Mouse (Mus musculus) limb, embryonic 10.5 days (tissue): ENCODE results near the gene Tango6. TPM values are rescaled to one million over a fixed set of nuclear protein-coding genes. Genes with fewer than 3 reads are reported as not detected.
"Not testable (repeated sequence)": the region's sequence is repeated elsewhere in the genome, so short reads cannot be mapped to it uniquely, and the experiment has no call there.

Experiments used
- DNase-seq: peaks from one replicate; pipeline ENCODE4 v3.0.0-alpha.2; 2017; ENCODE audit warnings: low spot score
- H3K27ac ChIP-seq: fragments of 300-500 bp; sonication (generic); 2 replicates; pipeline ENCODE4 v1.5.1; 2016; ENCODE audit warnings: mild to moderate bottlenecking
- H3K27me3 ChIP-seq: fragments of 300-500 bp; sonication (generic); 2 replicates; pipeline ENCODE4 v1.6.1; 2016; ENCODE audit warnings: low read depth, mild to moderate bottlenecking; ENCODE audit not compliant: poor library complexity, severe bottlenecking
- H3K36me3 ChIP-seq: fragments of 300-500 bp; sonication (generic); 2 replicates; pipeline ENCODE4 v1.6.1; 2016; ENCODE audit warnings: mild to moderate bottlenecking, moderate library complexity
- H3K4me1 ChIP-seq: fragments of 300-500 bp; sonication (generic); 2 replicates; pipeline ENCODE4 v1.6.1; 2016
- H3K4me3 ChIP-seq: fragments of 300-500 bp; sonication (generic); 2 replicates; pipeline ENCODE4 v1.5.1; 2016; ENCODE audit warnings: mild to moderate bottlenecking, moderate library complexity
- H3K9me3 ChIP-seq: fragments of 300-500 bp; sonication (generic); replicated peaks from 2 replicates; pipeline ENCODE4 v1.6.1; 2016; ENCODE audit warnings: mild to moderate bottlenecking
- WGBS: fragments of 180-500 bp; shearing (Covaris S2); methylation state at CpG from one replicate; pipeline ENCODE4 v1.1.7; 2016; 5-methylcytosine and 5-hydroxymethylcytosine counted together
- polyA plus RNA-seq: library from polyadenylated mRNA; unstranded; fragments of >200 nt; fragmentation: Nextera tagmentation; extraction: Ambion mirVana; gene quantifications from 2 replicates; pipeline ENCODE4 v1.2.1, GENCODE M21; 2016

Gene Tango6
- polyA plus RNA-seq, 1 experiment from 2014 or later = 15.5 TPM

- H3K4me3 ChIP-seq = no peak overlapping the region
- H3K27me3 ChIP-seq = no peaks in the 10 kb centered on the region
- H3K4me1 ChIP-seq = peaks cover 16% of the 10 kb centered on the region; the same call in 1 of the 2 replicates
- whole genome bisulfite sequencing = 94% methylated on average over 9 of the region's 9 CpGs
- H3K27ac ChIP-seq = no peak overlapping the region
- no peak for DNase-seq
- peaks cover 3% of the 10 kb centered on the region for H3K36me3 ChIP-seq
- H3K9me3 ChIP-seq = no peaks in the 10 kb centered on the region
Measured at GRCm38 (mm10) chr8:106770596-106771179, 87.8 kb downstream of the Tango6 start.

GRCm38 (mm10) chr8:106772094-106772493, 89.2 kb downstream of the Tango6 start:
- WGBS = 88% methylated on average over 6 of the region's 6 CpGs
- Histone ChIP-seq H3K4me3 (no peak overlapping the region), H3K4me1 (peaks cover 16% of the 10 kb centered on the region; the same call in 1 of the 2 replicates), H3K9me3 (no peaks in the 10 kb centered on the region), H3K36me3 (peaks cover 3% of the 10 kb centered on the region), H3K27me3 (no peaks in the 10 kb centered on the region), H3K27ac (no peak overlapping the region)
- no peak for DNase-seq

GRCm38 (mm10) chr8:106772501-106772900, 89.6 kb downstream of the Tango6 start:
- H3K27ac ChIP-seq = no peak overlapping the region
- H3K36me3 ChIP-seq = peaks cover 3% of the 10 kb centered on the region
- peaks cover 16% of the 10 kb centered on the region; the same call in 1 of the 2 replicates for H3K4me1 ChIP-seq
- no peak overlapping the region for H3K4me3 ChIP-seq
- no peaks in the 10 kb centered on the region for H3K27me3 ChIP-seq
- DNase-seq = no peak
- 86% methylated on average over 3 of the region's 3 CpGs for WGBS
- H3K9me3 ChIP-seq = no peaks in the 10 kb centered on the region

GRCm38 (mm10) chr8:106774567-106775320, 91.9 kb downstream of the Tango6 start:
- Histone ChIP-seq H3K9me3 (no peaks in the 10 kb centered on the region), H3K27me3 (no peaks in the 10 kb centered on the region), H3K27ac (0 out of 2 replicates have a peak overlapping the region, but pooled peaks have one; percentile 14), H3K36me3 (no peaks in the 10 kb centered on the region), H3K4me3 (no peak overlapping the region), H3K4me1 (peaks cover 16% of the 10 kb centered on the region; the same call in 1 of the 2 replicates)
- WGBS = 83% methylated on average over 8 of the region's 8 CpGs
- no peak for DNase-seq

- Histone ChIP-seq H3K9me3 (no peaks in the 10 kb centered on the region), H3K36me3 (0 out of 2 replicates have a peak, but pooled peaks cover 6% of the 10 kb centered on the region), H3K4me1 (no peaks in the 10 kb centered on the region), H3K27ac (no peak overlapping the region), H3K27me3 (no peaks in the 10 kb centered on the region), H3K4me3 (no peak overlapping the region)
- DNase-seq = no peak
- 66% methylated on average over 4 of the region's 4 CpGs for WGBS
Measured at GRCm38 (mm10) chr8:106789623-106790022, 106.8 kb downstream of the Tango6 start.

GRCm38 (mm10) chr8:106794820-106795219, 112.0 kb downstream of the Tango6 start:
- Histone ChIP-seq H3K27ac (no peak overlapping the region), H3K4me3 (no peak overlapping the region), H3K4me1 (no peaks in the 10 kb centered on the region; the same call in 1 of the 2 replicates), H3K36me3 (0 out of 2 replicates have a peak, but pooled peaks cover 6% of the 10 kb centered on the region), H3K9me3 (no peaks in the 10 kb centered on the region), H3K27me3 (no peaks in the 10 kb centered on the region)
- no peak for DNase-seq
- WGBS = 95% methylated on average over 2 of the region's 2 CpGs

- no peak for DNase-seq
- no peaks in the 10 kb centered on the region; the same call in 1 of the 2 replicates for H3K4me1 ChIP-seq
- 93% methylated on average over 1 of the region's 1 CpGs for WGBS
- no peak overlapping the region for H3K27ac ChIP-seq
- H3K4me3 ChIP-seq = no peak overlapping the region
- H3K27me3 ChIP-seq = no peaks in the 10 kb centered on the region
- H3K9me3 ChIP-seq = no peaks in the 10 kb centered on the region
- 0 out of 2 replicates have a peak, but pooled peaks cover under 1% of the 10 kb centered on the region for H3K36me3 ChIP-seq
Measured at GRCm38 (mm10) chr8:106799821-106800220, 117.0 kb downstream of the Tango6 start.

- Histone ChIP-seq H3K9me3 (peaks cover 4% of the 10 kb centered on the region; the same call in 1 of the 2 replicates), H3K4me3 (no peak overlapping the region), H3K27ac (no peak overlapping the region), H3K36me3 (peaks cover 13% of the 10 kb centered on the region), H3K27me3 (no peaks in the 10 kb centered on the region), H3K4me1 (no peaks in the 10 kb centered on the region; the same call in 1 of the 2 replicates)
- DNase-seq = no peak
- WGBS = 94% methylated on average over 11 of the region's 11 CpGs
Measured at GRCm38 (mm10) chr8:106801261-106801660, 118.4 kb downstream of the Tango6 start.

GRCm38 (mm10) chr8:106802384-106803137, 119.7 kb downstream of the Tango6 start:
- 86% methylated on average over 12 of the region's 12 CpGs for WGBS
- H3K9me3 ChIP-seq, DNase-seq, H3K27me3 ChIP-seq, H3K4me1 ChIP-seq, H3K27ac ChIP-seq, H3K4me3 ChIP-seq: not testable (repeated sequence)
- H3K36me3 ChIP-seq = peaks cover 19% of the 10 kb centered on the region

GRCm38 (mm10) chr8:106805859-106806258, 123.0 kb downstream of the Tango6 start:
- no peaks in the 10 kb centered on the region for H3K4me1 ChIP-seq
- no peak for DNase-seq
- no peak overlapping the region for H3K27ac ChIP-seq
- WGBS = 96% methylated on average over 3 of the region's 3 CpGs
- peaks cover 4% of the 10 kb centered on the region; the same call in 1 of the 2 replicates for H3K9me3 ChIP-seq
- H3K36me3 ChIP-seq = peaks cover 19% of the 10 kb centered on the region
- H3K27me3 ChIP-seq = no peaks in the 10 kb centered on the region
- H3K4me3 ChIP-seq = no peak overlapping the region

GRCm38 (mm10) chr8:106807461-106807860, 124.6 kb downstream of the Tango6 start:
- H3K27ac ChIP-seq = no peak overlapping the region
- peaks cover 19% of the 10 kb centered on the region for H3K36me3 ChIP-seq
- H3K4me1 ChIP-seq = no peaks in the 10 kb centered on the region
- H3K4me3 ChIP-seq = no peak overlapping the region
- DNase-seq = no peak
- H3K27me3 ChIP-seq = no peaks in the 10 kb centered on the region
- H3K9me3 ChIP-seq = peaks cover 4% of the 10 kb centered on the region; the same call in 1 of the 2 replicates
- WGBS = 96% methylated on average over 4 of the region's 4 CpGs

GRCm38 (mm10) chr8:106809726-106810125, 126.9 kb downstream of the Tango6 start:
- H3K9me3 ChIP-seq = peaks cover 4% of the 10 kb centered on the region; the same call in 1 of the 2 replicates
- no peak for DNase-seq
- WGBS = 22% methylated on average over 9 of the region's 9 CpGs

More at GRCm38 (mm10) chr8:106809726-106810125, 126.9 kb downstream of the Tango6 start:
- peaks cover 19% of the 10 kb centered on the region for H3K36me3 ChIP-seq
- no peak overlapping the region for H3K27ac ChIP-seq
- no peaks in the 10 kb centered on the region for H3K27me3 ChIP-seq
- H3K4me1 ChIP-seq = no peaks in the 10 kb centered on the region
- H3K4me3 ChIP-seq = no peak overlapping the region
